Mouse (Mus musculus): ENCODE data around the gene Gm3336. TPM values are rescaled to one million over a fixed set of nuclear protein-coding genes. Genes with fewer than 3 reads are reported as not detected.

The Gm3336 gene
- polyA plus RNA-seq, 1 experiment from 2014 or later, result not detected

DNA sequence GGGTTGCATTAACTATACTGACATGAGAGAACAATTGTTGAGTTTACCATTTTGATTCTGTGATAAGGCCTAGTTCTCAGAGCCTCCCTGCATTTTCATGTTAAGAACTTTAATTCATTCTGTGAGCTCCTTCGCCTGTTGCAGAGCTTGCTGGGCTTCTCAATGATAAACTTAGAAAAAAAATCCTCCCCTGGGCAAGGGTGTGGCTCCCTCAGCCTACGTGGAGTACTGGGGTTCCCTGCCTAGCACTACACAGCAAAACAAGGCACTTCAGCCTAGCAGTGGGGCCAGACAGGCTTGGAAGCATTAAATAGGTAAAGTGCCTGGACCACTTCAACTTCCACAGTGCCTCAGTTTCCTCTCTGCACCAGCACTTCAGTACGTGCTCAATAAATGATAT is 36.9 kb upstream of the Gm3336 start:
- Histone ChIP-seq H3K4me1 (peaks cover 11% of the 10 kb centered on the region; the same call in 1 of the 2 replicates), H3K27me3 (no peaks in the 10 kb centered on the region), H3K9me3 (no peaks in the 10 kb centered on the region), H3K9ac (replicated peaks) (no peak overlapping the region), H3K36me3 (peaks cover 20% of the 10 kb centered on the region), H3K4me3 (no peak overlapping the region), H3K4me2 (replicated peaks) (no peak overlapping the region), H3K27ac (replicated peaks) (no peak overlapping the region)
- ATAC-seq (ENCODE audit: low FRiP score, low read depth), result no peak
- 75% methylated on average over 3 of the region's 3 CpGs for WGBS

GRCm38 (mm10) chr8:70682193-70682592 is 36.1 kb upstream of the Gm3336 start:
- H3K9ac ChIP-seq (replicated peaks), result peak overlapping the region; percentile 46; the same call in 1 of the 2 replicates
- H3K27ac ChIP-seq (replicated peaks), result no peak overlapping the region
- H3K36me3 ChIP-seq, result peaks cover 20% of the 10 kb centered on the region
- WGBS, result 8% methylated on average over 19 of the region's 19 CpGs
- ATAC-seq (ENCODE audit: low FRiP score, low read depth), result no peak
- H3K9me3 ChIP-seq, result no peaks in the 10 kb centered on the region
- H3K4me2 ChIP-seq (replicated peaks), result peak overlapping the region; percentile 25
- peaks cover 11% of the 10 kb centered on the region; the same call in 1 of the 2 replicates for H3K4me1 ChIP-seq
- no peak overlapping the region for H3K4me3 ChIP-seq
- H3K27me3 ChIP-seq, result no peaks in the 10 kb centered on the region

- H3K4me1 ChIP-seq, result peaks cover 11% of the 10 kb centered on the region; the same call in 1 of the 2 replicates
- no peak overlapping the region for H3K4me2 ChIP-seq (replicated peaks)
- H3K27me3 ChIP-seq, result no peaks in the 10 kb centered on the region
- 80% methylated on average over 3 of the region's 3 CpGs for WGBS
- peaks cover 16% of the 10 kb centered on the region for H3K36me3 ChIP-seq
- no peak for ATAC-seq (ENCODE audit: low FRiP score, low read depth)
- no peak overlapping the region for H3K4me3 ChIP-seq
- no peaks in the 10 kb centered on the region for H3K9me3 ChIP-seq
- peak overlapping the region; percentile 46; the same call in 1 of the 2 replicates for H3K9ac ChIP-seq (replicated peaks)
- H3K27ac ChIP-seq (replicated peaks), result no peak overlapping the region
Measured at GRCm38 (mm10) chr8:70682692-70683091, 35.7 kb upstream of the Gm3336 start.

- Histone ChIP-seq H3K9ac (replicated peaks) (no peak overlapping the region), H3K4me2 (replicated peaks) (no peak overlapping the region)
- ATAC-seq (ENCODE audit: low FRiP score, low read depth), result no peak
Measured at GRCm38 (mm10) chr8:70684291-70684690, 34.1 kb upstream of the Gm3336 start.

GRCm38 (mm10) chr8:70687576-70687975 is 30.8 kb upstream of the Gm3336 start:
- no peak overlapping the region for H3K4me3 ChIP-seq
- no peak overlapping the region for H3K9ac ChIP-seq (replicated peaks)
- no peaks in the 10 kb centered on the region for H3K27me3 ChIP-seq
- no peak overlapping the region for H3K4me2 ChIP-seq (replicated peaks)
- 92% methylated on average over 8 of the region's 8 CpGs for WGBS
- H3K27ac ChIP-seq (replicated peaks), result no peak overlapping the region
- H3K36me3 ChIP-seq, result no peaks in the 10 kb centered on the region
- no peaks in the 10 kb centered on the region for H3K9me3 ChIP-seq
- no peak for ATAC-seq (ENCODE audit: low FRiP score, low read depth)
- H3K4me1 ChIP-seq, result peaks cover 23% of the 10 kb centered on the region

More at GRCm38 (mm10) chr8:70684291-70684690, 34.1 kb upstream of the Gm3336 start:
- H3K4me3 ChIP-seq, result no peak overlapping the region
- peaks cover 13% of the 10 kb centered on the region; the same call in 1 of the 2 replicates for H3K4me1 ChIP-seq
- no peaks in the 10 kb centered on the region for H3K27me3 ChIP-seq
- no peaks in the 10 kb centered on the region for H3K36me3 ChIP-seq
- H3K27ac ChIP-seq (replicated peaks), result no peak overlapping the region
- 46% methylated on average over 7 of the region's 7 CpGs for WGBS
- no peaks in the 10 kb centered on the region for H3K9me3 ChIP-seq

DNA sequence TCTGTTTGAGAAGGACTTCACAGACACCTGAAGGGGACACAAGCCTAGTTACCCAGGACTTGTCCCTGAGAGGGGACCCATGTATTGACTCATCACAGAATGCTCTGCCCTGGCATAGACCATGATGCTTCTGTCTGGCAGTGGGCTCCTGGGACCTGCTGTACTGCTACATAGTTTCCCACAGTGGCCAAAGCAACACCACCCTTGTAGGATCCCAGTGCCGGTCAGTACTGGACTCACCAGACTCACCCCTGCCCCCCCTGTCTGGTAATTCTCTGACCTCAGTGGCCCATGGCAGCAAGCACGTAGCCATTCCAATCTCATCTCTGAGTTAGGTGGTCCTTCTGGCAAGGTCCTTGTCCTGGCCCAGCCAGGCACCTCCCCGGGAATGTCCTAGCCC is 30.2 kb upstream of the Gm3336 start:
- no peak for ATAC-seq (ENCODE audit: low FRiP score, low read depth)
- 90% methylated on average over 3 of the region's 3 CpGs for WGBS
- Histone ChIP-seq H3K27me3 (no peaks in the 10 kb centered on the region), H3K9ac (replicated peaks) (no peak overlapping the region), H3K9me3 (no peaks in the 10 kb centered on the region), H3K4me3 (no peak overlapping the region), H3K27ac (replicated peaks) (no peak overlapping the region), H3K4me1 (peaks cover 23% of the 10 kb centered on the region), H3K36me3 (no peaks in the 10 kb centered on the region), H3K4me2 (replicated peaks) (no peak overlapping the region)

DNA sequence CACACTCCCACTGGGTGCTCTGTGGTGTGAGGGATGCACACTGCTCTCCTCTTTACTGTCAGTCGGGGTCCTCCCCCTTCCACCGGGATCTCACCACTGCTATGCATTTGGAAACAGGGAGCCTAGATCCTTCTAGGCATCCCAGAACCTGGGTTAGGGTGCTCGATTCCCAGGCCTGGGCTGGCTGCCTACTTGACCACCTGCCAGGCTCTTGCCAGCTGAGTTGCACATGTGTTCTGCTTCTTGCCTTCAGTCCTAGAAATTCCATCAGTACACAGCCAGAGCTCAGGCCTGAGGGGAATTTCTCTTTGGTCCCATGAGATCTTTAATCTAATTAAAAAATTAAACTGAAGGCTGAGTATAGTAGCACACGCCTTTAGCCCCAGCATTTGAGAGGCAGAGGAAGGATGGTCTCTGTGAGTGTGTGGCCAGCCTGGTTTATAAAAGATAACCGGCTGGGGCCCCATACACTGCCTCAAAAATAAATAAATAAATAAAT is 28.4 kb upstream of the Gm3336 start:
- WGBS, result 83% methylated on average over 5 of the region's 5 CpGs
- Histone ChIP-seq H3K9ac (replicated peaks) (no peak overlapping the region), H3K36me3 (no peaks in the 10 kb centered on the region), H3K4me2 (replicated peaks) (no peak overlapping the region), H3K4me1 (peaks cover 17% of the 10 kb centered on the region), H3K9me3 (no peaks in the 10 kb centered on the region), H3K27me3 (peaks cover 1% of the 10 kb centered on the region; the same call in 1 of the 2 replicates), H3K4me3 (no peak overlapping the region), H3K27ac (replicated peaks) (no peak overlapping the region)
- no peak for ATAC-seq (ENCODE audit: low FRiP score, low read depth)

DNA sequence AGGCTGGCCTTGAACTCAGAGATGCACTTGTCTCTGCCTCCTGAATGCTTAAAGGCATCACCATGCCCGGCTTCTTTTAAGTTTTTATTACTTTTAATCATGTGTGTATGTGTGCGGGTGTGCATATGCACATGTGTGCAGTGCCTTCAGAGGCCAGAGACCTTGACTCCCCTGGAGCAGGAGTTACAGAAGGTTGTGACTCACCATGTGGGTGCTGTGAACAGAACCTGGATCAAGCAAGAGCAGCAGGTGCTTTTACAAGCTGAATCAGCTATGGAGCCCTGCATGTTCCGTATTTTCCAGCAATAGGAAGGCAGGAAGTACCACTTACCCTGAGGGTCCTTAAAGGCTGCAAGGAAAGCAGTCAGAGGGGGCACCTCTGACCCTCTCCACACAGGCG is 27.1 kb upstream of the Gm3336 start:
- WGBS, result 58% methylated on average over 4 of the region's 4 CpGs
- peak overlapping the region; percentile 54 for H3K9ac ChIP-seq (replicated peaks)
- peak; percentile 32 for ATAC-seq (ENCODE audit: low FRiP score, low read depth)
- peak overlapping the region; percentile 30 for H3K4me3 ChIP-seq
- peak overlapping the region; percentile 77 for H3K27ac ChIP-seq (replicated peaks)
- H3K4me1 ChIP-seq, result peaks cover 29% of the 10 kb centered on the region
- no peaks in the 10 kb centered on the region for H3K36me3 ChIP-seq
- peaks cover 7% of the 10 kb centered on the region; the same call in 1 of the 2 replicates for H3K27me3 ChIP-seq
- peak overlapping the region; percentile 50 for H3K4me2 ChIP-seq (replicated peaks)
- H3K9me3 ChIP-seq, result no peaks in the 10 kb centered on the region

- H3K9ac ChIP-seq (replicated peaks), result peak overlapping the region; percentile 54
- WGBS, result 1% methylated on average over 20 of the region's 20 CpGs
- H3K4me2 ChIP-seq (replicated peaks), result peak overlapping the region; percentile 50
- peak; percentile 61 for ATAC-seq (ENCODE audit: low FRiP score, low read depth)
- peaks cover 35% of the 10 kb centered on the region for H3K4me1 ChIP-seq
- peak overlapping the region; percentile 30 for H3K4me3 ChIP-seq
- no peaks in the 10 kb centered on the region for H3K36me3 ChIP-seq
- H3K27me3 ChIP-seq, result peaks cover 7% of the 10 kb centered on the region; the same call in 1 of the 2 replicates
- peak overlapping the region; percentile 77 for H3K27ac ChIP-seq (replicated peaks)
- H3K9me3 ChIP-seq, result no peaks in the 10 kb centered on the region
Measured at GRCm38 (mm10) chr8:70691727-70692231, 26.6 kb upstream of the Gm3336 start.

DNA sequence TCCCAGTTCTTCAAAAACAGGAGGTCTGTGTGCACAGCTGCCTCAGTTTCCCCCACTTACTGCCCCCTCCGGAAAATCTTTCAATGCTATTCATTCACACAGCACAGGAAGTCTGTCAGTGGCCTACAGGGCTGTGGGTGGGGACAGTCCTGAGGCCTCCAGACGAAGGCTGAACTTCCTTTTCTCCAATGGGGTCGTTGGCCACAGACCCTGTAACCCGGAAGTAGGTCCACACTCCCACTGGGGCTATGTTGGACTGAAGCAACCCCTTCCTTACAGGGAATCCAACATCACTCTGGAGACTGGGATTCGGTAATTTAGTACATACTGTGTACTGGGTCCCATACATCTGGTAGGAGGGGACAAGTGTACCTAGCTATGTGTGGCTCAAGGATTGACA is 24.7 kb upstream of the Gm3336 start:
- Histone ChIP-seq H3K9ac (replicated peaks) (no peak overlapping the region), H3K36me3 (no peaks in the 10 kb centered on the region), H3K4me1 (peaks cover 50% of the 10 kb centered on the region), H3K27ac (replicated peaks) (no peak overlapping the region), H3K27me3 (peaks cover 7% of the 10 kb centered on the region; the same call in 1 of the 2 replicates), H3K4me2 (replicated peaks) (no peak overlapping the region), H3K4me3 (no peak overlapping the region), H3K9me3 (no peaks in the 10 kb centered on the region)
- 80% methylated on average over 5 of the region's 5 CpGs for WGBS
- no peak for ATAC-seq (ENCODE audit: low FRiP score, low read depth)

DNA sequence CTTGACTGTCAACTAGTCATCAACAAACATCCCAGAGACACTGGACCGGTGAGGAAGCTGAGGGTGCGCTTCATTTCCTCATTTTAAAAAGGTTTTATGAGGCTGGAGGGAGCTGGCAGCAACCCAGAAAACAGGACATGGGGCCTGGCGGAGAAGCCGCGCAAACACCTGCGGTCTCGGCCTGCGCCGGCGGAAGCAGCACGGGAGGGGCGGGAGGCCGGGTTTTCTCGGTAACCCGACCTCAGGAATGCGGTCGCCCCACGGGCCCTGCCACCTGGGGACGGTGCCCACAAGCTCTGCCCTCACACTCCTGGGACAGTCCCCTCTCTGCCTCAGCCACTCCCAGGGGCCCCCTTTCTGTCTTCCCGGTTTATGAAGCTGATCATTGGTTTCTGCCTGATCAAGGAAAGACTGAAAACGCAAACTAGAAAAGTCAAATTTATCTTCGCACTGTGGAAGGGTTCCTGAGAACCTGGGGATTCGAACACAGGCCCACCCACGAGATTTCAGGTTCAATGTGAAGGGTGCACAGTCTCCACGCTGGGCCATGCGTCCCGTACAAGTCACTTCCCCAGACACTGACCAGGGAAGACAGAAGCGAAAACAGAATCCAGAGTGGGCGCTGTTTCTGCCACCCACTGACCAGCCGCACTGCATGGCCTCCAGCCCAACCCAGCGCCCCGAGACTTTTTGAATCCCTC is 22.9 kb upstream of the Gm3336 start:
- Histone ChIP-seq H3K36me3 (no peaks in the 10 kb centered on the region), H3K4me3 (no peak overlapping the region), H3K4me2 (replicated peaks) (no peak overlapping the region), H3K9me3 (no peaks in the 10 kb centered on the region), H3K4me1 (peaks cover 45% of the 10 kb centered on the region), H3K27ac (replicated peaks) (peak overlapping the region; percentile 99; the same call in 1 of the 2 replicates), H3K9ac (replicated peaks) (0 out of 2 replicates have a peak overlapping the region, but pooled peaks have one; percentile 20), H3K27me3 (peaks cover 7% of the 10 kb centered on the region; the same call in 1 of the 2 replicates)
- no peak for ATAC-seq (ENCODE audit: low FRiP score, low read depth)
- 39% methylated on average over 32 of the region's 32 CpGs for whole genome bisulfite sequencing
